Mouse (Mus musculus): ENCODE results near the gene Spag17.

The Spag17 gene

GRCm38 (mm10) chr3:100162315-100163105 is 277.3 kb downstream of the Spag17 start, which contains the start of the genes Gdap2 and Wdr3:
Gene Gdap2 (plus strand): TSS chr3:100162381.
Gene Wdr3 (minus strand): TSS chr3:100162407.
- DNase-seq (ENCODE audit: low read depth, low spot score), result peak; percentile 95

GRCm38 (mm10) chr3:100163556-100163955 is 278.4 kb downstream of the Spag17 start:
- no peak for DNase-seq (ENCODE audit: low read depth, low spot score)

- DNase-seq (ENCODE audit: low read depth, low spot score), result no peak
These were observed 279.8 kb downstream of the Spag17 start for GRCm38 (mm10) chr3:100164991-100165390.

GRCm38 (mm10) chr3:100176031-100176430 is 290.8 kb downstream of the Spag17 start:
- DNase-seq (ENCODE audit: low read depth, low spot score), result no peak

DNA sequence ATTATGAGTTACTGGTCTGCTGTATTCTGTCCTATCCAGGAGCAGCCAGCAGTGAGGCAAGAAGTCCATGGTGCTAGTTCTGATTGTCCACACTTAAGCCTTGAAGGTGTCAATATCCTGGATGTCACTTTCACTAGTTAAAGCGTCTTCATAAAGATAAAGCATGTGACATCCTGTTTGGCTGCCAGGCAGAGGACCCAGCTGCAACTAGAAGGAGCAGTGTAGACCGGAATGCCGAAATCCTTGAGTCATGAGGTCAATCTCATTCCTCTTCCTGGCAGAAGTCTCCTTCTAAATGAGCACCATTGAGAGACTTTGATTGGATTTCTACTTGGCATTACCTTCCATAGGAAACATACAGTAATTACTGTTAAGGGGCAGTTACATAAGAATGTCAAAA is 295.3 kb downstream of the Spag17 start:
- no peak for DNase-seq (ENCODE audit: low read depth, low spot score)

- DNase-seq (ENCODE audit: low read depth, low spot score), result peak; percentile 60
These were observed 304.2 kb downstream of the Spag17 start for GRCm38 (mm10) chr3:100189444-100189843.

DNA sequence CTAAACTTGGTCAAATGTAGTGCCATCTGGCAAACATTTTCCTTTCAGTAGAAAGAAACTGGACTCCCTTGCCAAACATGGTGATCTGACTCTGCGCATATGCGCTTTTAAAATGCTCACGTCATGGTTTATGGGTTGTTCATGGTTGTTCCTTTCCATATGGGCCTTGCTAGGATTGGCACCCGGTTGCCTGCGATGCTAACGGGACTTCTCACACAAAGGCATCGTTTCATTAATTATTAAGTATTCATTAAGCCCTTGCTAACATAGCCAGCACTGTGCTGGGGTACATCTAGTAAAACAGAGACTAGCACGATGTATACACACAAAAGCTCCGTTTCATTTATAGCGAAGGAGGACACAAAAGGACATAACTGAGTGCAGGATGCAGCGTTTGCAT is 304.7 kb downstream of the Spag17 start:
- no peak for DNase-seq (ENCODE audit: low read depth, low spot score)
